Mouse (Mus musculus): Measurements from ENCODE around the gene Tnrc6c.

GRCm38 (mm10) chr11:117611860-117612259 is 42.2 kb upstream of the Tnrc6c start:
- TF ChIP-seq CTCF (IDR thresholded peaks at IDR 0.05; ENCODE audit: low read depth) = no peak
- no peak for TF ChIP-seq EP300 (IDR thresholded peaks at IDR 0.05; ENCODE audit: low read depth)

All from liver, postnatal 0 days (tissue).